Mouse (Mus musculus) hindbrain, embryonic 11.5 days (tissue): ENCODE data around the gene Use1. TPM values are rescaled to one million over a fixed set of nuclear protein-coding genes. Genes with fewer than 3 reads are reported as not detected.
A peak's percentile ranks its signal among the peaks of the same experiment; 100 is the strongest.

ENCODE experiments used
- ATAC-seq: fragments of 200-750 bp; cut with Nextera tagmentation; 2 replicates; pipeline ENCODE4 v1.8.0; 2017; ENCODE audit warnings: mild to moderate bottlenecking, moderate TSS enrichment, moderate library complexity; ENCODE audit not compliant: low FRiP score
- DNase-seq: peaks from one replicate; pipeline ENCODE4 v3.0.0-alpha.2; 2015; ENCODE audit warnings: low spot score
- H3K27ac ChIP-seq: fragments of 300-500 bp; sonication (generic); 2 replicates; pipeline ENCODE4 v1.5.1; 2014; ENCODE audit warnings: mild to moderate bottlenecking, low read depth, low read length
- H3K27me3 ChIP-seq: fragments of 300-500 bp; sonication (generic); 2 replicates; pipeline ENCODE4 v1.6.1; 2014; ENCODE audit warnings: mild to moderate bottlenecking, low read length, moderate library complexity, mixed read lengths; ENCODE audit not compliant: control insufficient read depth, insufficient read depth
- H3K36me3 ChIP-seq: fragments of 300-500 bp; sonication (generic); 2 replicates; pipeline ENCODE4 v1.6.1; 2014; ENCODE audit warnings: mild to moderate bottlenecking, low read length, moderate library complexity, mixed read lengths; ENCODE audit not compliant: control insufficient read depth, insufficient read depth
- H3K4me1 ChIP-seq: fragments of 300-500 bp; sonication (generic); replicated peaks from 2 replicates; pipeline ENCODE4 v1.6.1; 2014; ENCODE audit warnings: low read length, mixed read lengths; ENCODE audit not compliant: control insufficient read depth, insufficient read depth
- H3K4me2 ChIP-seq: fragments of 300-500 bp; sonication (generic); replicated peaks from 2 replicates; pipeline ENCODE4 v1.6.1; 2014; ENCODE audit warnings: mild to moderate bottlenecking, low read depth, low read length
- H3K4me3 ChIP-seq: fragments of 300-500 bp; sonication (generic); 2 replicates; pipeline ENCODE4 v1.5.1; 2014; ENCODE audit warnings: low read depth, low read length
- H3K9ac ChIP-seq: fragments of 300-500 bp; sonication (generic); 2 replicates; pipeline ENCODE4 v1.6.1; 2014; ENCODE audit warnings: low read depth, low read length
- H3K9me3 ChIP-seq: fragments of 300-500 bp; sonication (generic); 2 replicates; pipeline ENCODE4 v1.6.1; 2016; ENCODE audit warnings: low read length; ENCODE audit not compliant: control insufficient read depth
- WGBS: fragments of 180-500 bp; shearing (Covaris S2); extraction: QIAGEN DNeasy Blood & Tissue Kit; methylation state at CpG from one replicate; pipeline ENCODE4 v1.1.7; 2014; 5-methylcytosine and 5-hydroxymethylcytosine counted together
- polyA plus RNA-seq: library from polyadenylated mRNA; unstranded; fragments of >200 nt; fragmentation: Nextera tagmentation; extraction: Ambion mirVana; gene quantifications from 2 replicates; pipeline ENCODE4 v1.2.1, GENCODE M21; 2014

Gene Use1
- polyA plus RNA-seq, 1 experiment from 2014 or later = 77.8 TPM

DNA sequence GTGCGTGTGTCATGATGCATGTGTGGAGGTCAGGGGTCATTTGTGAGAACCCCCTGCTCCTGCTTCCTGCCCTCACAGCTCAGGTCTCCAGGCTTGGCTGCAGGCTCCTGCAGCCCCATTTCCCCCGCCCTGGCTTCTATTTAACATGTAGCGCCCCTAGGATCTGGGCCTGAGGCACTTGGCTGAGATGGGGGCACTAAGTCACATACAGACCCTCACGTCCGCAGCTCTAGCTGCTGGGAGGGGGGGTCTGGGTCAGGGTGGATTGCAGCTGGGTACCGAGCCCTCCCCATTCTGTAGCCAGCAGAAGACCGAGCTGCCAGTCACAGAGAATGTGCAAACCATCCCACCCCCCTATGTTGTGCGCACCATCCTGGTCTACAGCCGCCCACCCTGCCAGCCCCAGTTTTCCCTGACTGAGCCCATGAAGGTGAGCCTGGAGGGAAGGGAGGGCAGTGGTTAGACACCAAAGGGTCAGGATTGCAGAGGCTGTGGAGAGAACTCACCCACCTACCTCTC is 35.9 kb downstream of the Use1 start:
- Histone ChIP-seq H3K4me1 (peaks cover 10% of the 10 kb centered on the region), H3K4me3 (no peak overlapping the region), H3K27ac (no peak overlapping the region), H3K27me3 (no peaks in the 10 kb centered on the region), H3K4me2 (no peak overlapping the region), H3K9ac (no peak overlapping the region), H3K36me3 (0 out of 2 replicates have a peak, but pooled peaks cover 7% of the 10 kb centered on the region), H3K9me3 (no peaks in the 10 kb centered on the region)
- 86% methylated on average over 9 of the region's 9 CpGs for WGBS
- ATAC-seq = no peak
- DNase-seq = no peak

DNA sequence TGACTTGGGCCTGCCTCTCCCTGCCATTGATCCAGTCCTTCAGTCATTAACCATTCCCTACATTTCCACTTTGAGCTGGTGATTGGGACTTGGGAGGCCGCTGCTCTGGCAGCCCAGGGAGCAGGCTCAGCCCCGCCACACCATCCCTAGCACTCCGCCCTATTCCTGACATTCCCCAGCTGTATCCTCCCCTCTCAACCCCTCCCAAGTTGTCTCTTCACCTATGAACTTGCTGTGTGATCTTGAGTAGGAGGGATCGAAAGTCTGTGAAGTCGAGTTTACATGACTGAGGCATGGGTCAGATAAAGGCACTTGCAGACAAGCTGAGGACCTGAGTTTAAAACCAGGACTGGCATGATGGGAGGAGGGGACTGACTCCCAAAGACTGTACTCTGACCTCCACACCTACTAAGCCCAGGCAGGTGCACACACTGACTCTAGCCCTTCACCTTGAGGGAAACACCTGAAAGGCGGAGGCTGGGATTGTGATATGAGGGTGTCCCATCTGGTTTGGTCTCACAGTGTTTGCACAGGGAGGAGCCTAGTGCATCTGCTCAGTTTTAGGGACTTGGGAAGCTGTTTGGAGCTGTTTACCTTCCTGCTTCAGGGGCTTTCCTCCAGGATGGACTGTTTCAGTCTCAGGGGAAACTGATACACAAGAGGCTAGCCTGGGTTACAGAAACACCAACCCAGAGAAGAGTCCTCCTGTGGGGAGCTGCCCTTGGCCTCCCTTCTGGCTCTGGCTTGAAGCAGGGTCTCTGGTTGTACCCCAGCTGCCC is 36.6 kb downstream of the Use1 start:
- no peak for ATAC-seq
- WGBS = 88% methylated on average over 6 of the region's 6 CpGs
- H3K9me3 ChIP-seq = no peaks in the 10 kb centered on the region
- H3K4me1 ChIP-seq = 0 out of 2 replicates have a peak, but pooled peaks cover 7% of the 10 kb centered on the region
- no peak overlapping the region for H3K4me3 ChIP-seq
- H3K36me3 ChIP-seq = 0 out of 2 replicates have a peak, but pooled peaks cover 7% of the 10 kb centered on the region
- H3K27me3 ChIP-seq = no peaks in the 10 kb centered on the region
- no peak overlapping the region for H3K4me2 ChIP-seq
- H3K9ac ChIP-seq = no peak overlapping the region
- DNase-seq = no peak
- no peak overlapping the region for H3K27ac ChIP-seq

DNA sequence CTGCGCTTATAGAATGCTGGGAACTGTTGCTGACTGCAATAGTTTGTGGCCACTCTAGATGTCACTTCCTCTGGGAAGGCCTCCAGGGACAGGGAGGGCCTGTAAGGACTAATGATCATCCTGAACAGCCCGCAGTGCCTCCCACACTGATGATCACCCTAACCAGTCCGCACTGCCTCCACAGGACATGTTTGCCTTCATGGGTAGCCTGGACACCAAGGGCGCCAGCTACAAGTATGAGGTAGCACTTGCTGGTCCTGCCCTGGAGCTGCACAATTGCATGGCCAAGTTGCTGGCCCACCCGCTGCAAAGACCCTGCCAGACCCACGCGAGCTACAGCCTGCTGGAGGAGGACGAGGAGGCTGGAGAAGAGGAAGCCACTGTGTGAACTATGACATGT is 37.4 kb downstream of the Use1 start:
- WGBS = 96% methylated on average over 8 of the region's 8 CpGs
- no peak overlapping the region for H3K4me3 ChIP-seq
- 0 out of 2 replicates have a peak, but pooled peaks cover 3% of the 10 kb centered on the region for H3K36me3 ChIP-seq
- H3K4me1 ChIP-seq = 0 out of 2 replicates have a peak, but pooled peaks cover 7% of the 10 kb centered on the region
- ATAC-seq = no peak
- no peak overlapping the region for H3K9ac ChIP-seq
- H3K4me2 ChIP-seq = no peak overlapping the region
- H3K27ac ChIP-seq = no peak overlapping the region
- H3K27me3 ChIP-seq = no peaks in the 10 kb centered on the region
- no peaks in the 10 kb centered on the region for H3K9me3 ChIP-seq
- DNase-seq = no peak

DNA sequence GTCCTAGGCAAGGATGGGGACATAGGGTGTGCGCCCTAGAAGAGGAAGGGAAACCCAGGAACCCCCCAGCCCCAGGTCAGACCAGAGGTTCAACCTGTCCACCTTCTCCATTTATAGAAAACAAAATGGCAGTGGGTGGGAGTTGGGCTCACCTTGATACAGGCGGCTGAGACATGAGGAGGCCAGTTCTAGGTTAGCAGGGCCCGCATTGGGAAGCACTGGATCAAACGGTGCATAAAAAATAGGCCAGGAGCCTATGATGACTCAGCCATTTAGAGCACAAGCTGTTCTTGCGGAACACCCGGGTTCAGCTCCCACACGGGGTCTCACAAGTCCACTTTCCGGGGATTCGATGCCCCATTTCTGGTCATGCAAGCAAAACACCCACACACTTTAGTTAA is 38.3 kb downstream of the Use1 start:
- DNase-seq = no peak
- Histone ChIP-seq H3K36me3 (0 out of 2 replicates have a peak, but pooled peaks cover 3% of the 10 kb centered on the region), H3K4me3 (no peak overlapping the region), H3K4me2 (no peak overlapping the region), H3K4me1 (0 out of 2 replicates have a peak, but pooled peaks cover 7% of the 10 kb centered on the region), H3K9me3 (no peaks in the 10 kb centered on the region), H3K9ac (no peak overlapping the region), H3K27me3 (no peaks in the 10 kb centered on the region), H3K27ac (no peak overlapping the region)
- no peak for ATAC-seq
- 86% methylated on average over 9 of the region's 9 CpGs for WGBS

DNA sequence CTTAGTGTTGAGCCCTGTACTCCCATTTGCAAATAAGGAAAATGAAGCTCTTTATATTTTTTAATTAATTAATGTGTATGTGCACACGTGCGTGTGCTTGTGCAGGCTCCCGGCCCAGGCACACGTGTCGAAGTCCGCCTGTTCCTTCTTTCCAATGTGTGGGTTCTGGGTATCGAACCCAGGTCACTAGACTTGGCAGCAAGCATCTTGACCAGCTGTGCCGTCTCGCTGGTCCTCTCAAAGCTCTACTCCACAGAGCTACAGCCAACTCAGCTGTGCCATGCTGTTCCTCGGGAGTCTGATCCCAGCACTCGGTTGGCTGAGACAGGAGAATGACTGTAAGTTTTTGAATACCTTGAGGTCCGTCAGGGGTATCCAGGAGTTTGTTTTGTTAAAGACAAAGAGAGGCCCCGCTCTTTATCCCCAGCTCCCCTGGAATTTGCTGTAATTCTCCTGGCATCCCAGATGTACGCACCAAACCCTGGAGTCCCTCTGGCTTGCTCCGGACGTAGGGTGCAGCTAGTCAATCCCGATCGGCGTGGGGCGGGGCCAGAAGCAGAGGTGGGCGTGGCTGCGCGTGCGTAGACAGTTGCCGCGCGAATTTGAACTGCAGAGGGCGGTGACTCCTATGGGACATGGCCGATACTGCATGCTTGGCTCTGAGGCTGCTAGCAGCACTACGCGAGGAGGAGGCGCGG is 38.9 kb downstream of the Use1 start, which contains the start of gene Ankle1:
Gene Ankle1 (plus strand): TSS at position 610 of the 698 bp plus-strand sequence.
- H3K27me3 ChIP-seq = no peaks in the 10 kb centered on the region
- H3K4me3 ChIP-seq = peak within 1 kb of the TSS; percentile 64
- peak; percentile 89 for ATAC-seq
- peak; percentile 98 for DNase-seq
- 0 out of 2 replicates have a peak, but pooled peaks cover 7% of the 10 kb centered on the region for H3K4me1 ChIP-seq
- H3K9ac ChIP-seq = peak within 1 kb of the TSS; percentile 79
- peak within 1 kb of the TSS; percentile 86 for H3K4me2 ChIP-seq
- no peak within 1 kb of the TSS for H3K27ac ChIP-seq
- H3K36me3 ChIP-seq = 0 out of 2 replicates have a peak, but pooled peaks cover 3% of the 10 kb centered on the region
- 17% methylated on average over 33 of the region's 33 CpGs for WGBS
- no peaks in the 10 kb centered on the region for H3K9me3 ChIP-seq

DNA sequence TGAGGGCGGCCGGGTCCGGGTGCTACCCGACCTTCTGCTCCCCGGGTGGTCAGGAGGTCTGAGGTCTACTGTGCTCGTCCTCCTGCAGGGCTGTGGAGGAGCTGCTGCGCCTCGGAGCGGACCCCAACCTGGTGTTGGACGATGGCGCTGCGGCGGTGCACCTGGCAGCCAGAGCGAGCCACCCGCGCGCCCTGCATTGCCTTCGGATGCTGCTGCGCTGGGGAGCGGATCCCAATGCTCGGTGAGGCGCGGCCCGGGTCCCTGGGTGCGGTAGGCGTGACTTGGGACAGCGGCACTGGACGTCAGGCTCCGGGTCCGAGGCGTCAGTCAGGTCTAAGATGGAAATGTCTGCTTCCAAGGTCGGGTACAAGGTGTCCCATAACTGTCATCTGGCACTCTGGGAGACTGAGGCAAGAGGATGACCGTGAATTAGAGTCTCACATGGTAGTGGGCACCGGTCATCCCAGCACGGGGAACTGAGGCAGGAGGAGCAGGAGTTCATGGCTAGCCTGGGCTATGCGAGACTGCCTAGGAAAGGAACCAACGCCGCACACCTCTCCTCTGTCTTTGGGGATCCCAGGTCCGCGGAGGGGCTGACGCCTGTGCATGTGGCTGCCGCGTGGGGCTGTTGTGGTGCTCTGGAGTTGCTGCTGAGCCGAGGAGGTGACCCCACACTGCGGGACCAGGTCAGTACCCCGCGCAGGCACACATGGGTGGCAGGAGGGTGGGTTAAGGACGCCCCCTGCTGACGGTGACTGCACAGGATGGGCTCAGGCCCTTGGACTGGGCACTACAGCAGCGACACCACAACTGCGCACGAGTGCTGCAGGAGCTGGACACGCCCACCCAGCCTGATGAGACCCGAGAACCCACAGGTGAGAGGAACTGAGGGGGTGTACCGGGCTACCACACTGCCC is 39.7 kb downstream of the Use1 start:
- under 1% methylated on average over 55 of the region's 55 CpGs for WGBS
- Histone ChIP-seq H3K4me3 (peak overlapping the region; percentile 64), H3K9me3 (no peaks in the 10 kb centered on the region), H3K9ac (peak overlapping the region; percentile 79), H3K36me3 (0 out of 2 replicates have a peak, but pooled peaks cover 3% of the 10 kb centered on the region), H3K27me3 (no peaks in the 10 kb centered on the region), H3K4me2 (peak overlapping the region; percentile 86), H3K27ac (no peak overlapping the region), H3K4me1 (0 out of 2 replicates have a peak, but pooled peaks cover 7% of the 10 kb centered on the region)
- peak; percentile 82 for DNase-seq
- peak; percentile 82 for ATAC-seq

DNA sequence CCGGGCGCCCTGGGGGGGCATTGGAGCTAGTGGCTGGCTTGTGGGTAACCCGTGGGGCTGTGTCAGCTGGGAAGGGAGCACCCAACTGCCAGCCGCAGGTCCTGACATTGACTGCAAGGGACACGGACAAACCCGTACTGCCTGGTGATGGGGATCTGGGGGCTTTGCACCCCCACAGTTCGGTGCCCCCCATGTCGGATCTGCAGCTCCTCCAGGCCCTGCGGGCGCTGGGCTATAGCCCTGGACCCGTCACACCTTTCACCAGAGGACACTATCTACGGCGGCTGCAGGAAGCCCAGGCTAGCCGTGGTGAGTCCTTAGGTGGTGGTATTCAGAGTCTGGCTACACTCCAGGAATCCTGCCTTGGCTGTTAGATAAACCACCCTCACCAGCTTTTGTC is 40.8 kb downstream of the Use1 start:
- ATAC-seq (no peak), DNase-seq (no peak)
- Histone ChIP-seq H3K27ac (no peak overlapping the region), H3K4me2 (no peak overlapping the region), H3K4me1 (0 out of 2 replicates have a peak, but pooled peaks cover 7% of the 10 kb centered on the region), H3K27me3 (no peaks in the 10 kb centered on the region), H3K4me3 (no peak overlapping the region), H3K9ac (no peak overlapping the region), H3K36me3 (0 out of 2 replicates have a peak, but pooled peaks cover 3% of the 10 kb centered on the region), H3K9me3 (no peaks in the 10 kb centered on the region)
- WGBS = 92% methylated on average over 14 of the region's 14 CpGs

DNA sequence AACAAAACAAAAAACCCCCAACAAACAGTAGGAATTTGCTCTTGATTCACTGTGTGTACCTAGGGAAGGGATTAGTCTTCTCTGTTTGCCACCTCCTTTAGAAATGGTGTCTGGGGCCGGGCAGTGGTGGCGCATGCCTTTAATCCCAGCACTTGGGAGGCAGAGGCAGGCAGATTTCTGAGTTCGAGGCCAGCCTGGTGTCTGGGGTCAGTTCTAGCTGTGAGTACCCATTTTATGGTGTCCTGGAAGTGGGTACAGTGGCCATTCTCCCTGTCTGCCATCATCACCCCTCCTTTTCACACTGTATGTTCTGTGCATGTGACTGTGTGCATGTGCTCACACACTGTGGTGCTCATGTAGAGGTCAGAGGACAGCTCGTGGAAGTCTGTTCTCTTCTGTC is 41.6 kb downstream of the Use1 start:
- Histone ChIP-seq H3K4me2 (no peak overlapping the region), H3K4me3 (no peak overlapping the region), H3K9me3 (no peaks in the 10 kb centered on the region), H3K36me3 (0 out of 2 replicates have a peak, but pooled peaks cover 3% of the 10 kb centered on the region), H3K27ac (no peak overlapping the region), H3K9ac (no peak overlapping the region), H3K27me3 (no peaks in the 10 kb centered on the region), H3K4me1 (0 out of 2 replicates have a peak, but pooled peaks cover 7% of the 10 kb centered on the region)
- DNase-seq = no peak
- ATAC-seq = no peak
- WGBS = 96% methylated on average over 4 of the region's 4 CpGs
